Mouse (Mus musculus): ENCODE measurements around the gene Thsd4. TPM values are rescaled to one million over a fixed set of nuclear protein-coding genes. Genes with fewer than 3 reads are reported as not detected.
"Not testable (repeated sequence)": the region's sequence is repeated elsewhere in the genome, so short reads cannot be mapped to it uniquely, and the experiment has no call there.

Gene Thsd4
- polyA plus RNA-seq, 1 experiment from 2014 or later, result 8.7 TPM

DNA sequence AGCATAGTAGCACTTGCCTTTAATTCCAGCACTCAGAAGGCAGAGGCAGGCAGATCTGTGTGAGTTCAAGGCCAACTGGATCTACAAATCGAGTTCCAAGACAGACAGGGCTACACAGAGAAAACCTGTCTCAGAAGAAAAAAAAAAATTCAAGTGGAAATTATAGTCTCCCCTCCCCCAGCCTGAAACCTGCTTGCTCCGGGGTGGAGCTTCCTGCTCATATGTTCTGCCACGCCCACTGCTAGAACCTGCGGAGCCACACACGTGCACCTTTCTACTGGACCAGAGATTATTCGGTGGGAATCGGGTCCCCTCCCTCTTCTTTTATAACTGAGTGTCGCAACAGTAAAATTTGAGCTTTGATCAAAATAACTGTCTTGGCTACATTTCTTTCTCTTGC, 586.0 kb downstream of the Thsd4 start:
- H3K9me3 ChIP-seq; H3K4me3 ChIP-seq; H3K9ac ChIP-seq; ATAC-seq (ENCODE audit: low read depth); H3K27ac ChIP-seq (replicated peaks); H3K27me3 ChIP-seq; H3K4me1 ChIP-seq (replicated peaks); H3K4me2 ChIP-seq; H3K36me3 ChIP-seq: not testable (repeated sequence)
- WGBS, result 85% methylated on average over 8 of the region's 8 CpGs

DNA sequence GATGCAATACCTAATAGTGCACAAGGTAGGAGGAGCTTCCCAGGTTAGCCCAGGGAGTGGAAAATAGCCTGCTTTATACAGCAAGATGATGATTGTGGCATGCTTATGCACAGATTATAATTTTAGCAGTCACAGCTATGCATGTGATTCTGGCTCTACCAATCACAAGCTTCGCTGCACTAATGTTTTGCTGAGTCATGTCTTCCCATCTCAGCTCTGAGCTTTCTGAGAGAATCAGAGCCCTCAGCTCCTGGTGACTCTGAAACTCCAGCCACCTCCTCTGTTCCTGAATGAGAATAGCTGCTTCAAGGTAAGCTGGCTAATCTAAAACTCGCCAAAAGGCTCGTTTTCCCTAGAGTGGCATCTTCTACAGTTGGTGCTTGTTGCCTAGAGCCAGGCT, 591.6 kb downstream of the Thsd4 start:
- H3K27ac ChIP-seq (replicated peaks), result no peak overlapping the region
- no peak overlapping the region for H3K4me2 ChIP-seq
- no peaks in the 10 kb centered on the region for H3K27me3 ChIP-seq
- H3K4me3 ChIP-seq, result no peak overlapping the region
- ATAC-seq (ENCODE audit: low read depth), result no peak
- 76% methylated on average over 3 of the region's 3 CpGs for WGBS
- H3K9ac ChIP-seq, result no peak overlapping the region
- H3K9me3 ChIP-seq, result no peaks in the 10 kb centered on the region
- H3K4me1 ChIP-seq (replicated peaks), result no peaks in the 10 kb centered on the region
- H3K36me3 ChIP-seq, result peaks cover 25% of the 10 kb centered on the region

Other genes starting within 250 kb of the Thsd4 start
- 67.9 and 68.2 TPM in 2 replicates for gene Lrrc49, start 166.1 kb upstream of the Thsd4 start, polyA plus RNA-seq (2015; fragmentation: Nextera tagmentation; extraction: Ambion mirVana)
- gene Larp6, start 190.9 kb upstream of the Thsd4 start, polyA plus RNA-seq (2015; fragmentation: Nextera tagmentation; extraction: Ambion mirVana), result 10.6 and 11.9 TPM in 2 replicates